Mouse (Mus musculus) megakaryocyte, embryonic 14.5 days (primary cell): ENCODE measurements at regions not wholly inside any gene's neighbourhood (a gene's known extent, or its start where the extent isn't known, plus 50 kb on each side); places are given as distances from the start of the nearest gene placed in this dataset.

Source experiments
- FLI1 ChIP-seq: IDR thresholded peaks from 2 replicates; pipeline ENCODE4 v1.6.1; 2012; ENCODE audit warnings: low read length, inconsistent platforms, mixed read lengths
- GATA1 ChIP-seq: IDR thresholded peaks from 3 replicates; pipeline ENCODE4 v1.6.1; 2012; ENCODE audit warnings: mixed read lengths, low read length, inconsistent platforms, borderline replicate concordance

DNA sequence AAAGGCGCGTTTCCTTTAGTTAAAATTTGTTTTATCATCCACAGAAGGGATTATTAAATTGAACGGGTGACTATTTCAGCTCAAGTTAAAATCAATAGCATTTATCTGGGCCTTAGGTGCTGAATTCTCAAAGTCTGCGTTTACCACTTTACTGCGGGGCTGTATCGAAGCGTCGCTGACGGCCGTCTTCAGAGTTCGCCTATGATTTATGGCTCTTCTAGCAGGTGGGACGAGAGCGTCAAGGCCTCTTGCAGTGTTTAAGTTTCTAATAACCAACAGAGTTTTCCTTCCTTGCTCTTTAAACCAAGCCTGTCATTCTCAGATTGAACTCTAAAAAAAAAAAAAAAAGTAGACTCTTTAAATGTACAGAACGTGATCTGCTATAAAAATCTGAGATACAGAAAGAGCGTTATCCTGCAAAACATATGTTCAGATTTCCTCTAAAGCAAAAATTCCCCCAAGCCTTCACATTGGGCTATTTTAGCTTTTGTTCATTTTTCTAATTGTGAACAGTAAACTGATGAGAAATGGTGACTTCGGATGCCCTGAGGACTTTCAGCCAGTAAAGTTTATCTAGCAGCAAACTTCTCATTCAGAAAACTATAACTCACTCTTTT, 246.9 kb downstream of the Rpl36a-ps1 start:
- TF ChIP-seq GATA1: no peak
- TF ChIP-seq FLI1: no peak
